Mouse (Mus musculus) gastrocnemius, adult 8-10 months (tissue): ENCODE measurements around the gene 1700093K21Rik. TPM values are rescaled to one million over a fixed set of nuclear protein-coding genes. Genes with fewer than 3 reads are reported as not detected.
"Not testable (repeated sequence)": the region's sequence is repeated elsewhere in the genome, so short reads cannot be mapped to it uniquely, and the experiment has no call there.

Experiments used
- DNase-seq, 2 experiments: peaks; one replicate each; pipeline ENCODE4 v3.0.0; 2022; ENCODE audit warnings: low spot score in 2 of 2
- microRNA-seq: library from miRNA; unstranded; fragments of <30 nt; microRNA quantifications from one replicate; pipeline ENCODE4 v1.2.0, GENCODE M21; 2022
- total RNA-seq, 4 experiments: library from RNA; stranded (reverse); gene quantifications; 2 replicates each; pipeline ENCODE4 v1.2.4; 2022

1700093K21Rik gene
- not detected for total RNA-seq

DNA sequence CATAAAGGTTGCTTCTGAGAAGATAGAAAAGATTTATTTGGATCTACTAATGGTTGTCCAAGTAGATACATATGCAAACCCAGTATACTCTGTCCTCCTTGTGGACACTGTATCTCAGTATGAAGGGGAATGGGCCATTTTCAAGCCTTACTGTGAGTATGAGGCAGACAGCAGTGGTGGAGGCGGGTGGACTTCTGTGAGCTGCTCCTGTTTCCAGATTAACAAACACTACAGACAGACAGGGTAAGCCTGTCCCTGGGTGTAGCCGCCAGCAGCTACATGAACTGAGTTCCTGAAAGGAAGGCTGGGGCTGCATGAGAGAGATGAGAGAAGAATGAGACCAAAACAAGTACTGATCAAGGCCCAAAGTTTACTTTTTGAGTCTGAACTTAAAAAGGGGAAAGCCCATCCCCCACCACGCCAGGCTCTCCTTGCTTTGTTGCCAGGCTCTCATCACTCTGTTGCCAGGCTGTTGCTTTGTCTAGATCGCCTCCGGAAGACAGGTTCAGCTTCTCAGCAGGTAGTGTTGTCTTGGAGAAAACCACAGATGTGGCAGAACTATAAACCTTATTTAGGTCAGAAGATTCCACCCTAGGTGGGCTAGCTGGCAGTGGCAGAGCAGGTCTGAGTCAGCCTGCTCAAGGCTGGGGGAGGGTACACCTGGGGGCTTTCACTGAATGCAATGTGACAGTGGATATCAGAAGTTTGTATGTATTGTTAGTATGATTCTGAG lies at the start of gene 1700093K21Rik:
Gene 1700093K21Rik, minus strand, starts transcription at position 683 of the 733 bp plus-strand sequence.
- DNase-seq: no peak

DNA sequence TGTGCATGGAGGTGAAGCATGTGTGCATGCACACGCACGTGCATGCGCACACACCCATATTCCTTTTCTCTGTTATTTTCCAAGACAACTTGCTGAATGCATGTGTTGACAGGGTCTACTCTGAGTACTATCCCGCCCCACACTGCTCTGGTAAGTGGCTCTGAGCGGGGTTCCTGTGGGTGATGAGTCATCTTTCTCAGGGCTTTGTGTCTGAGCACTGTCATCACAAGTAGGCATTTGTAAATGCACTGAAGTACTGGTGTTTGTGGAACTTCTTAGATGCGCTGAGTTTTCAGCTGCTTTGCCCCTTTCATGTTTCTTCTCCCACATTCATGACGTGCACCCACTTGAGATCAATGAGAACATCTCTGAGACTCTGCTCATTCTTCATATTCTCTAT lies 49.2 kb upstream of the 1700093K21Rik start:
- DNase-seq: no peak

- DNase-seq: peak; percentile 41 to 50
Observed at GRCm38 (mm10) chr11:23565761-23566160, 44.8 kb upstream of the 1700093K21Rik start.

- no peak for DNase-seq
Observed at GRCm38 (mm10) chr11:23557039-23557630, 36.2 kb upstream of the 1700093K21Rik start.

GRCm38 (mm10) chr11:23537446-23537845 lies 16.5 kb upstream of the 1700093K21Rik start:
- DNase-seq: no peak

DNA sequence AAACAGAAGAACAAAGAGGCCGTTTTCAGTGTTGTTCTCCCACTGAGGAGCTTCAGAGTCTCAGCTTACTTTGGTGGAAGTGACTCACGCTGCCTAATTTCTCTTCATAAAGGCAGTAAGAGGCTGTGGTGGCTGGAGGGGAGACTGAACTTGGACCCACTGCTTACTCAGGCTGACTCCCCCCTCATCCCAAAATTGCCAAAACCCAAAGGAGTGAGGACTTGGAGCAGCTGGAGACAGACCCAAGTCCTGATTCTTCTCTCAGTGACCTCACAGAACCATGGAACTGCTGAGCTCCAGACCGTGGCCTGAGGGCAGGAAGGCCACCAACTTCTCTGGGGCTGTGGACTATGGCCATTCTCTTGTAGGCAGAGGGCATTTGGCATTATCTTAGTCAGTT lies 2.0 kb downstream of the 1700093K21Rik start:
- no peak for DNase-seq

GRCm38 (mm10) chr11:23515315-23515714 lies 5.6 kb downstream of the 1700093K21Rik start:
- DNase-seq: no peak

DNA sequence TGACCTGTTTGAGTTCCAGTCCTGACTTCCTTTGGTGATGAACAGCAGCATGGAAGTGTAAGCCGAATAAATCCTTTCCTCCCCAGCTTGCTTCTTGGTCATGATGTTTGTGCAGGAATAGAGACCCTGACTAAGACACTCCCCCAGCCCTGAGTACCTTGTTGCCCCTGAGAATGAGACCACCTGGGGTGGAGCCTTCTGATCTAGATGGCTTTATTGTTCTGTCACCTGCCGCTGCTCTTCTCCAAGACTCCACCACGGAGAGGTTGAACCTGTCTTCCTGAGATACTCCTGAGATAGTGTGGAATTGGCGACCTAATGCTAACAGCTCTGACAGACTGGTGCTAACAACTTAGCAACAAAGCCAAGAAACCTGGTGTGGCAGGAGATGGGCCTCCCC lies 6.2 kb downstream of the 1700093K21Rik start:
- not testable (repeated sequence) for DNase-seq

- DNase-seq: not testable (repeated sequence)
Observed at GRCm38 (mm10) chr11:23504801-23505200, 16.2 kb downstream of the 1700093K21Rik start.

- no peak for DNase-seq
Observed at GRCm38 (mm10) chr11:23498609-23499008, 22.3 kb downstream of the 1700093K21Rik start.

- DNase-seq: peak; percentile 91 to 95
Observed at GRCm38 (mm10) chr11:23497718-23498509, 23.0 kb downstream of the 1700093K21Rik start, which contains the start of gene Ahsa2. Gene Ahsa2 (minus strand): TSS chr11:23498030.

DNA sequence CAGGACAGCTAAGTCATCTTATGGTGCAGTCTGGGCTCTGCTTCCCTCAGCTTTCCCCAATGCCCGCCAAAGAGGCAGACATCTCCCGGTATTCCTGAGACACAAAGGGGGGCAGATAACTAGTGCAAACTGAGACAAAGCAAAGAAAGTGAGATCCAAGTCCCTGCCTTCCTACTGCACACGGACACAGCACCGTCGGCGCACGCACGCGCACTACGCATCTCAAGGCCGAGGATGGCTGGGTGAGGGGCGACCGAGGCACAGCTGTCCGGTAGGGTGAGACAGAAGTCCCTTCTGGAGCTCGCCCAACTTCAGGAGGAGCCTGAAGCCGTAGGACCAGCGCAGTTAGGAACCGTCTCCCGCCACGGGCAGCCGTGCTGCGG lies 23.6 kb downstream of the 1700093K21Rik start:
- peak in 1 of 2 experiments; percentile 62 for DNase-seq

GRCm38 (mm10) chr11:23496661-23497060 lies 24.3 kb downstream of the 1700093K21Rik start:
- DNase-seq: no peak

DNA sequence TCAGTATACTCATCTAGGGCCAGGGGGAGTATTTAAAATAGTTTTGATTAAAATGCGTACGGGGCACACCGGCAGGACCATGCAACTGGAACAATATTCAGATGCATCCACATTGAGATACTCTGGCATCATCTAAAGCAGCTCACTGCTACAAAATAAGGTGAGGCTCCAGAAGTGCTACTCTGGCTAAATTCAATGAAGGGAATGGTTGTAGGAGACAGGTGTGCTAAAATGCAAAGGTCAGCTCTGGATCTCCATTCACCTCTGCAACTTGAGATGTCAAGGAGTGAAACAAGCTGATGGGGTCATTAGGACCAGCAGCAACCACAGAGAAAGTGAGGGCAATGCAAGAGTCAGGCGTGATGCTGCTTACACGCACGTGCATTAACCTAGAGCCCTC lies 25.7 kb downstream of the 1700093K21Rik start:
- no peak for DNase-seq

DNA sequence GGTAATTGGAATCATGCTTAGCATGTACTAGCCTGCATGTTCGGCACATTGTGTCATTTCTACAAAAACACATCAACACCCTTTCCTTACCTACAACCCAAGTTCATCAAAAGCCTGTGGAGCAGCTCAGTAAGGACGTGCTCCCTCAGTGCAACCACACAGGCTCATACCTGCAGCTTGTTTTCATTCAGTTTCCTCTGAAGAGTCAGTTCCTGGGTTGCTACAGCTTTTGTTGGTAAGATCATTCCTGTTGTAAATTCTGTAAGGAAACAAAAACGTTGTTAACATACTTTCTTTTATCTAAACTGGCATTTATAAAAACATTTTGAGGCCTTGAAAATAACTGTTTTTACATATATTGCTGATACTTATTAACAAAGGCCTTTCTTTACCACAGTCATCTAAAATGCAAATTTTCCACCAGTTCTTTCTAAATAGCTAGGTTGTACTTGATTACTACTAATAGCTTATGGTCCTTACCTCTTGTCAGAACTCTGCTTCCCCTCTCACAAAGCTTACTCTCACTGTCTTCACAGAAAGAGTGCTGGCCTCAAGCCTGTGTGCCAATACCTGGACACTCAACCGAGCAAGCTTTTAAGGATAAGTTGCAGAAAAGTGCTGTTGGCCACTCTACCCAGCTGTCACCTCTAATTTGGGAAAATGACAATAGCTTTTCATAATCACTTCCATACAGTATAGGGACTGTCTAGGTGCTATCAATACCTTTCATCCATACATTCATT lies 28.7 kb downstream of the 1700093K21Rik start:
- DNase-seq: no peak

GRCm38 (mm10) chr11:23489955-23490354 lies 31.0 kb downstream of the 1700093K21Rik start:
- no peak for DNase-seq

Small RNA genes lying within 50 kb of the gene (microRNA-seq; reads per million reads assigned to microRNA genes)
- gene Gm47279: not detected

Other genes starting within 250 kb of the 1700093K21Rik start
- gene Usp34, start 214.3 kb downstream of the 1700093K21Rik start, total RNA-seq: 10 to 100 TPM; 37.3 to 53.5 (median 43.3) TPM
- 10 to 100 TPM; 36.0 to 44.5 (median 38.2) TPM for gene Ahsa2, start 23.1 kb downstream of the 1700093K21Rik start, total RNA-seq
- 10 to 100 TPM; 11.7 to 16.0 (median 13.1) TPM for gene 0610010F05Rik, start 112.5 kb upstream of the 1700093K21Rik start, total RNA-seq
- gene Pus10, start 144.5 kb upstream of the 1700093K21Rik start, total RNA-seq: 10 to 100 TPM; 13.7 to 18.6 (median 14.9) TPM
- gene Pex13, start 144.8 kb upstream of the 1700093K21Rik start, total RNA-seq: 10 to 100 TPM; 17.9 to 23.8 (median 18.8) TPM
- 1 to 10 TPM; 2.8 to 3.7 (median 3.6) TPM for gene Rel, start 249.8 kb upstream of the 1700093K21Rik start, total RNA-seq